Mouse (Mus musculus): ENCODE measurements around the gene Gys1.

DNA sequence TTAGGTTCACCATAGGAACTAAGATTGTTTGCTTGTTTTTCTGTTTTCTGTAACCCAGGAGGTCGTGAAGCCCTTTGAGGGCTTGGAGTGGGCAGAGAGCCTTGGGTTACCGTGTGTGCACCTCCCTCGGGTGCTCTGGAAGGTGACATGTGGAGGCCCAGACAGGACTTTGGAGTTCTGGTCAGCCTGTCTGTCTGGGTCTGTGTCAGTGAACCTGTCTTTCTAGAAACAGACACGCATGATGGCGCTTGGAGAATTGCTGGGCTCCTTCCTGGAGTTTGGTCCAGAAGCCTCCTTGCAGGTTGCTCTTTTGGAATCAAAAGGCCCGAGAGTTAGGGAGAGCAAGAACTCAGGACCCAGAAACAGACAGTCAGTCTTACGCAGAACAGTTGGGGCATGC lies 25.7 kb downstream of the Gys1 start:
- TF ChIP-seq CTCF (IDR thresholded peaks at IDR 0.05; ENCODE audit: low read depth) (no peak), EP300 (optimal IDR thresholded peaks at IDR 0.05) (no peak)

Measured in stomach, postnatal 0 days (tissue).